Mouse (Mus musculus) left cerebral cortex, adult 9 months (tissue): Measurements from ENCODE around the gene Sin3a.

Experiments used
- DNase-seq, 2 experiments: peaks; one replicate each; pipeline ENCODE4 v3.0.0; 2022; ENCODE audit warnings: low spot score in 2 of 2

Gene Sin3a

GRCm38 (mm10) chr9:57137246-57137645 lies 65.4 kb downstream of the Sin3a start:
- DNase-seq, result no peak

- DNase-seq, result no peak
These were observed 65.9 kb downstream of the Sin3a start for GRCm38 (mm10) chr9:57137777-57138176.

GRCm38 (mm10) chr9:57138507-57138906 lies 66.7 kb downstream of the Sin3a start:
- no peak for DNase-seq

- DNase-seq, result no peak
These were observed 67.3 kb downstream of the Sin3a start for GRCm38 (mm10) chr9:57139110-57139509.

GRCm38 (mm10) chr9:57139571-57139970 lies 67.7 kb downstream of the Sin3a start:
- DNase-seq, result no peak

GRCm38 (mm10) chr9:57141417-57142353 lies 69.8 kb downstream of the Sin3a start:
- DNase-seq, result no peak

GRCm38 (mm10) chr9:57143212-57143611 lies 71.4 kb downstream of the Sin3a start:
- no peak for DNase-seq

GRCm38 (mm10) chr9:57144830-57145229 lies 73.0 kb downstream of the Sin3a start:
- DNase-seq, result no peak

- no peak for DNase-seq
These were observed 74.7 kb downstream of the Sin3a start for GRCm38 (mm10) chr9:57146451-57147066.

GRCm38 (mm10) chr9:57147205-57148143 lies 75.6 kb downstream of the Sin3a start:
- peak in 1 of 2 experiments; percentile 30 for DNase-seq

GRCm38 (mm10) chr9:57148144-57148878 lies 76.5 kb downstream of the Sin3a start, which contains the start of gene Neil1:
Gene Neil1, minus strand, starts transcription at chr9:57148305.
- DNase-seq, result peak; percentile 93 to 96

- DNase-seq, result no peak
These were observed 77.2 kb downstream of the Sin3a start for GRCm38 (mm10) chr9:57149021-57149420.

GRCm38 (mm10) chr9:57150192-57150591 lies 78.4 kb downstream of the Sin3a start:
- no peak for DNase-seq

- DNase-seq, result no peak
These were observed 80.5 kb downstream of the Sin3a start for GRCm38 (mm10) chr9:57152331-57152730.

- DNase-seq, result no peak
These were observed 84.5 kb downstream of the Sin3a start for GRCm38 (mm10) chr9:57156383-57156782.

- no peak for DNase-seq
These were observed 85.0 kb downstream of the Sin3a start for GRCm38 (mm10) chr9:57156823-57157222.

GRCm38 (mm10) chr9:57157499-57157898 lies 85.7 kb downstream of the Sin3a start:
- DNase-seq, result no peak

GRCm38 (mm10) chr9:57158013-57158470 lies 86.2 kb downstream of the Sin3a start, which contains the start of gene Commd4:
Gene Commd4, minus strand, starts transcription at chr9:57158331.
- DNase-seq, result peak; percentile 89 to 95

- no peak for DNase-seq
These were observed 86.7 kb downstream of the Sin3a start for GRCm38 (mm10) chr9:57158506-57158905.

GRCm38 (mm10) chr9:57162496-57162895 lies 90.7 kb downstream of the Sin3a start:
- no peak for DNase-seq

- DNase-seq, result no peak
These were observed 91.3 kb downstream of the Sin3a start for GRCm38 (mm10) chr9:57163137-57163536.
